Mouse (Mus musculus): Measurements from ENCODE around the gene Anks3.

Anks3 gene

DNA sequence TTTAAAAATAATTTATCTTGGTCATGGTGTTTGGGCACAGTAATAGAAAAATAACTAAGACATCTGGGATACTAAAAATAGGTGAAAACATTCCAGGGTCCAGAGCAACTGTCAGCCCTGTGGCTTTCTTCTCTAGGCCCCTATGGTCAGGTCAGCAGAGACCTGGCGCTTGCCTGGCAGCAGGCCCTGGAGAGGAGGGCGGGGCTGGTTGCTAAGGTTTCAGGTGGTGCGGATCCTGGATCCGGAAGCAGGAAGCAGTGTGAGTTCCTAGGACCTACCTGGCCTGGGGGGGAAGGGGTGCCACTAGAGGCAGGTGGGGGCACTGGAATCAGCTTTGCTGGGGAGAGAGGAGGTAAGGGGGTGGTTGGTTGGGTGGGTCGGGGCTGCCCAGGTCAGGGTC is 43.1 kb upstream of the Anks3 start, which contains the start of gene Smim22:
TSS of gene Smim22 (plus strand) at position 222 of the 400 bp plus-strand sequence.
- TF ChIP-seq CTCF (conservative IDR thresholded peaks at IDR 0.05; ENCODE audit: low read length) (no peak), POU5F1 (IDR thresholded peaks at IDR 0.05; ENCODE audit: borderline replicate concordance, low read length) (no peak), NANOG (IDR thresholded peaks at IDR 0.05; ENCODE audit: borderline replicate concordance, low read length) (no peak)
- Histone ChIP-seq H3K4me3 (replicated peaks; ENCODE audit: low read length) (peak within 1 kb of the TSS; percentile 39), H3K4me1 (replicated peaks; ENCODE audit: low read depth, low read length) (peaks cover 51% of the 10 kb centered on the region), H3K9me3 (ENCODE audit: low read length) (no peaks in the 10 kb centered on the region), H3K36me3 (ENCODE audit: insufficient read depth, low read length) (peaks cover 39% of the 10 kb centered on the region), H3K27me3 (ENCODE audit: insufficient read depth, low read length) (no peaks in the 10 kb centered on the region)

DNA sequence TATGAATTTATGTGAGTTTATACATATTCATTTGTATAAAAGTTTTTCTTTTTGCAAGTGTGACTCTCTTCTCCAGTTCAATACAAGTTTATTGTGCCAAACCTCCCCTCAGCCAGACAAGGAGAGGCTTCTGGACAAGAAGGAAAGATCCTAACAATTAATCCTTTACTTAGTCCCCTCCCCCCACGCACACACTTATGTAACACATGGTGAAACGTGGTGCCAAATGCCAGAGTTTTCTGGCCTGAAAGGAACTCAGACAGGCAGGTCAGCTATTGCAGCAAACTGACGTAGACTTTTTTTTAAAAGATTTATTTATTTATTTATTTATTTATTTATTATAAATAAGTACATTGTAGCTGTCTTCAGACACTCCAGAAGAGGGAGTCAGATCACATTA is 36.6 kb upstream of the Anks3 start:
- H3K27me3 ChIP-seq (ENCODE audit: insufficient read depth, low read length): no peaks in the 10 kb centered on the region
- peaks cover 5% of the 10 kb centered on the region; the same call in 1 of the 2 replicates for H3K4me1 ChIP-seq (replicated peaks; ENCODE audit: low read depth, low read length)
- TF ChIP-seq POU5F1 (IDR thresholded peaks at IDR 0.05; ENCODE audit: borderline replicate concordance, low read length) (no peak), NANOG (IDR thresholded peaks at IDR 0.05; ENCODE audit: borderline replicate concordance, low read length) (no peak), CTCF (conservative IDR thresholded peaks at IDR 0.05; ENCODE audit: low read length) (no peak)
- no peaks in the 10 kb centered on the region for H3K9me3 ChIP-seq (ENCODE audit: low read length)
- no peaks in the 10 kb centered on the region for H3K36me3 ChIP-seq (ENCODE audit: insufficient read depth, low read length)
- H3K4me3 ChIP-seq (replicated peaks; ENCODE audit: low read length): no peak overlapping the region

DNA sequence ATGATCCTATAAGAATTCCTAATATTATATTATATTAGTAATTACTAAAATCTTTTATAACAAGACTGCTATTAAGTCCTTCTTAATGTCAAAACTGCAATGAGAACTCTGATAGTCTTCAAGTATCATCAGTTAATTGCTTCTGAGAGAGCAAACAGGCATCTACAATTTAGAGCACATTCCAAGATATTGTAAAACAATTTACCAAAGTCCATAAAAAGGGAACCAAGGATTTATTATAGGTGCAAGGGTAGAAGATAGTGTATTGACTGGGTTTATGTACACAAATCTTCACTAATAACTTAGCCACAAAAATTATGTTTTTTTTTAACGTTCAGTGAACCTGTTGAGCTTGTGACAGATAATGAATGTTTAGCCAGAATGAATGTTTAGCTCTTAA is 35.0 kb upstream of the Anks3 start:
- Histone ChIP-seq H3K4me1 (replicated peaks; ENCODE audit: low read depth, low read length) (peaks cover 5% of the 10 kb centered on the region; the same call in 1 of the 2 replicates), H3K9me3 (ENCODE audit: low read length) (no peaks in the 10 kb centered on the region), H3K4me3 (replicated peaks; ENCODE audit: low read length) (no peak overlapping the region), H3K27me3 (ENCODE audit: insufficient read depth, low read length) (no peaks in the 10 kb centered on the region), H3K36me3 (ENCODE audit: insufficient read depth, low read length) (no peaks in the 10 kb centered on the region)
- TF ChIP-seq CTCF (conservative IDR thresholded peaks at IDR 0.05; ENCODE audit: low read length) (no peak), POU5F1 (IDR thresholded peaks at IDR 0.05; ENCODE audit: borderline replicate concordance, low read length) (no peak), NANOG (IDR thresholded peaks at IDR 0.05; ENCODE audit: borderline replicate concordance, low read length) (no peak)

DNA sequence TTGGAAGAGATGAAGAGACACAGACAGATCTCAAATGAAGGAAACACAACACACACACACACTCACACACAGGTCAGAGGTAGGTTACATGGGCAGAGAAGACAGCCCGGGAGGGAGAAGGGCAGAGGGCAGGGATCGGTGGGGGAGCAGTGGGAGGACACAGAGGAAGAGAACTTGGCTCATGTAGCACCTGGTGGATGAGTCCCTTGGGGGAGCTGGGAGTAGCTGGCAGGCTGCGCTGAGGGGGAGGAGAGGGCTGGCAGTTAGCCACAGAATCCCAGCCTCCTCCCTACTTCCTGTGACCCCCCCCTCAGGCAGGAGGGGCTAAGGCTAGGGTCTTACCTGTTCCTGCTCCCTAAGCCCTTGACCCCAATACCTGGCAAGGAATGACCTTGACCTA is 33.5 kb upstream of the Anks3 start, which contains the start of gene Sept12:
TSS of gene Sept12 (minus strand) at position 300 of the 400 bp plus-strand sequence.
- peaks cover 5% of the 10 kb centered on the region; the same call in 1 of the 2 replicates for H3K4me1 ChIP-seq (replicated peaks; ENCODE audit: low read depth, low read length)
- TF ChIP-seq CTCF (conservative IDR thresholded peaks at IDR 0.05; ENCODE audit: low read length): no peak
- TF ChIP-seq NANOG (IDR thresholded peaks at IDR 0.05; ENCODE audit: borderline replicate concordance, low read length): no peak
- no peak for TF ChIP-seq POU5F1 (IDR thresholded peaks at IDR 0.05; ENCODE audit: borderline replicate concordance, low read length)
- no peaks in the 10 kb centered on the region for H3K9me3 ChIP-seq (ENCODE audit: low read length)
- H3K4me3 ChIP-seq (replicated peaks; ENCODE audit: low read length): no peak within 1 kb of the TSS
- no peaks in the 10 kb centered on the region for H3K27me3 ChIP-seq (ENCODE audit: insufficient read depth, low read length)
- no peaks in the 10 kb centered on the region for H3K36me3 ChIP-seq (ENCODE audit: insufficient read depth, low read length)

DNA sequence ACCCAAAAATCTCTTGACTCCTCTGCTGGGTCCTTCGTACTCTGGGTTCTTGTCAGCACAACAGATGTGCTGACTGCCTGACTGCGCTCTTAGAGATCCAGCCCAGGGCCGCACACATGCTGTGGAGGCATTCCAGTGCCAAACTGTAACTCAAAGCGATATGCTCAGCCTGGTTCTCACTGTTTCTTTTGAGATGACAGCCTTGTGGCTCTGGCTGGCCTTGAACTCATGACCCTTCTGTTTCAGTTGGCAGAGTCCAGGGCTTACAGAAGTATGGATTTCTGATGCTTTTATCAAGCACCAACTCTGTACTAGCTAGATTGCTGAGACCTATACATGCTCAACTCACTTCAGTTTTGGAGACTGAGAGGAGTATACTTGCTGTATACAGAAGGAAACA is 29.3 kb upstream of the Anks3 start:
- Histone ChIP-seq H3K9me3 (ENCODE audit: low read length) (no peaks in the 10 kb centered on the region), H3K4me1 (replicated peaks; ENCODE audit: low read depth, low read length) (peaks cover 5% of the 10 kb centered on the region; the same call in 1 of the 2 replicates), H3K27me3 (ENCODE audit: insufficient read depth, low read length) (no peaks in the 10 kb centered on the region), H3K4me3 (replicated peaks; ENCODE audit: low read length) (no peak overlapping the region), H3K36me3 (ENCODE audit: insufficient read depth, low read length) (no peaks in the 10 kb centered on the region)
- TF ChIP-seq NANOG (IDR thresholded peaks at IDR 0.05; ENCODE audit: borderline replicate concordance, low read length) (no peak), CTCF (conservative IDR thresholded peaks at IDR 0.05; ENCODE audit: low read length) (no peak), POU5F1 (IDR thresholded peaks at IDR 0.05; ENCODE audit: borderline replicate concordance, low read length) (no peak)

DNA sequence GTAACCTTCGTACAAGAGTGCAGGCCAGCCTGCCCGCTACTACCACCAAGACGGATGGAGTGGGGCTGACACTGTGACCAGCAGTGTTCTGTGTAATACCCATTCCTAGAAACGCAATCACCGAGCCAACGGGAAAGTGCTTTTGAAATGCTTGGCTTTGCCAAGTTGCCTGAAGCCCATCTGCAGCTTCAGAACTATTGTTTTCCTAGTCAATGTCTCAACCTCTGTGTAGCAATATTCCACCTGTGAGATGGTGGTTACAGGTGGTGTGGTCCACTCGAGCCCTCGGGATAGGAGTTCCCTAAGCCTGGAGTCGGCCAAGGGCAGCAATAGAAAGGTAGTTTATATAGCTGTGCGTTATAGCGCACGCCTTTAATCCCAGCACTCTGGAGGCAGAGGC is 20.7 kb upstream of the Anks3 start:
- no peak overlapping the region for H3K4me3 ChIP-seq (replicated peaks; ENCODE audit: low read length)
- H3K9me3 ChIP-seq (ENCODE audit: low read length): no peaks in the 10 kb centered on the region
- H3K27me3 ChIP-seq (ENCODE audit: insufficient read depth, low read length): no peaks in the 10 kb centered on the region
- H3K36me3 ChIP-seq (ENCODE audit: insufficient read depth, low read length): no peaks in the 10 kb centered on the region
- TF ChIP-seq CTCF (conservative IDR thresholded peaks at IDR 0.05; ENCODE audit: low read length) (no peak), POU5F1 (IDR thresholded peaks at IDR 0.05; ENCODE audit: borderline replicate concordance, low read length) (no peak), NANOG (IDR thresholded peaks at IDR 0.05; ENCODE audit: borderline replicate concordance, low read length) (no peak)
- H3K4me1 ChIP-seq (replicated peaks; ENCODE audit: low read depth, low read length): peaks cover 8% of the 10 kb centered on the region

DNA sequence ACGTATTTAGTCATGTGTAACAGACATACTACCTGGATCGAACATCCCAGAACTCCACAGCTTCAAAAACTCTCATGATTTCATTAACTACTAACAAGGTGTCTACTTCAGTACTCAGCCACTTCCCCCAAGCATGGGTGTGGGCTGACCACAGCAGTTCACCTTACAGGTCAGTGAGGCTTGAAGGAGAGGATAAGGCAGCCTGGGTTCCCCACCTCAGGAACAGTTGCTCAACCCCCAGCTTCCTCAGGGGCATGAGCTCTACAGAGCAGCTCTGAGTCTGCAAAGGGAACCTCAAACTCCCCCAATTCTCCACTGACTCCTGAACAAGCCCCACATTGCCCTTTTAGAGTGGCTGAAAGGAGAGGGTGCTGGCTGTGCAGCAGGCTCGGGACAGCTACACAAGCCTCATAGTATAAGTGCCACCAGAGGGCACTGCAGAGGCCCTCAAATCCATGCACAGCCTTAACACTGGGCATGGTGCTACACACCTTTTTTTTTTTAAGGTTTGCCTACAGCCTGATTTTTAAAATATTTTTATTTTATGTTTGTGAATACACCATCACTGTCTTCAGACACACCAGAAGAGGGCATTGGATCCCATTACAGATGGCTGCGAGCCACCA is 15.9 kb upstream of the Anks3 start:
- Histone ChIP-seq H3K4me1 (replicated peaks; ENCODE audit: low read depth, low read length) (peaks cover 21% of the 10 kb centered on the region), H3K4me3 (replicated peaks; ENCODE audit: low read length) (no peak overlapping the region), H3K9me3 (ENCODE audit: low read length) (no peaks in the 10 kb centered on the region), H3K27me3 (ENCODE audit: insufficient read depth, low read length) (no peaks in the 10 kb centered on the region), H3K36me3 (ENCODE audit: insufficient read depth, low read length) (no peaks in the 10 kb centered on the region)
- TF ChIP-seq POU5F1 (IDR thresholded peaks at IDR 0.05; ENCODE audit: borderline replicate concordance, low read length) (no peak), NANOG (IDR thresholded peaks at IDR 0.05; ENCODE audit: borderline replicate concordance, low read length) (no peak), CTCF (conservative IDR thresholded peaks at IDR 0.05; ENCODE audit: low read length) (peak; percentile 56)

DNA sequence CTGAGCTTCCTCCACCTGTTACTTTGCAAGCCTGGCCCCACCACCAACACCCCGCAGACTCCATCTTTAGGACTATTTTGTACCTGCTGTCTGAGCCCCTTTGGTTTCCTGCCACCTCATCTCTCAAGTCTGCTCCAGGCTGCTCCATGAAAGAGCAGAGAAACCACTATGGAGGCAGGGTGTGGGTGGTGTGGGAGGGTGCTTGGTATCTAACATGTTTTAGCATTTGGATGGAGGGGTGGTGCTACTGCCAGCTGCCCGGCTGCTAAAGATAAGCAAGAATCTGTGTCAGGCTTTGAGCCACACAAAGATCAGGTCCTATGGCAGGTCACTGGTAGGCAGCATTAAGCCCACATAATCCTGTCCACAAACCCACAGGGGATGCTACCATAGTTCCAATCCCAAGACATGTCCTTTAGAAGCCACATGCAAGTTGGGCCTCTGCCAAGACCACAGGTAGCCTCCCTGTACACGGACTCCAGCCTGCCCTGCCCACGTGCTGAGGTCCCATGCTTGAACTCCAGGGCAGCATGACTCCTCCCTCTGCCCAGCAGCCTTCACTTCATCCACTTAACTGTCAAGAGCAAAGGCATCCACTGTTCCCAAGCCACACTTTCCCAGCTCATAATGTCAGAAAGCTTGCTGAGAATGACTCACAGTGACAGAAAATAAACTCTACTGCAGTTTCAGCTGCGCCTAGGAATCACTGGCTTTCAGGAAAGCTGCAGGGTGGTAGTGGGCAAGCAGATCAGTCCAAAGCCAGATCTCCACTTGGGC is 14.5 kb upstream of the Anks3 start:
- TF ChIP-seq POU5F1 (IDR thresholded peaks at IDR 0.05; ENCODE audit: borderline replicate concordance, low read length) (no peak), NANOG (IDR thresholded peaks at IDR 0.05; ENCODE audit: borderline replicate concordance, low read length) (no peak), CTCF (conservative IDR thresholded peaks at IDR 0.05; ENCODE audit: low read length) (no peak)

More for the DNA sequence above, 14.5 kb upstream of the Anks3 start:
- peaks cover 17% of the 10 kb centered on the region for H3K4me1 ChIP-seq (replicated peaks; ENCODE audit: low read depth, low read length)
- no peaks in the 10 kb centered on the region for H3K27me3 ChIP-seq (ENCODE audit: insufficient read depth, low read length)
- no peak overlapping the region for H3K4me3 ChIP-seq (replicated peaks; ENCODE audit: low read length)
- H3K9me3 ChIP-seq (ENCODE audit: low read length): no peaks in the 10 kb centered on the region
- no peaks in the 10 kb centered on the region for H3K36me3 ChIP-seq (ENCODE audit: insufficient read depth, low read length)
